Mouse (Mus musculus) stomach, embryonic 16.5 days (tissue): ENCODE data around the gene Trim40. TPM values are rescaled to one million over a fixed set of nuclear protein-coding genes. Genes with fewer than 3 reads are reported as not detected.
A peak's percentile ranks its signal among the peaks of the same experiment; 100 is the strongest.
"Not testable (repeated sequence)": the region's sequence is repeated elsewhere in the genome, so short reads cannot be mapped to it uniquely, and the experiment has no call there.

Source experiments
- ATAC-seq: fragments of 200-750 bp; cut with Nextera tagmentation; 2 replicates; pipeline ENCODE4 v1.8.0; 2017; ENCODE audit warnings: moderate number of reproducible peaks, moderate TSS enrichment; ENCODE audit not compliant: insufficient read depth, low FRiP score
- H3K27ac ChIP-seq: fragments of 300-500 bp; sonication (generic); 2 replicates; pipeline ENCODE4 v1.5.1; 2014; ENCODE audit warnings: low read length
- H3K27me3 ChIP-seq: fragments of 300-500 bp; sonication (generic); 2 replicates; pipeline ENCODE4 v1.6.1; 2014; ENCODE audit warnings: low read length, control low read depth, mixed read lengths; ENCODE audit not compliant: control insufficient read depth, insufficient read depth
- H3K36me3 ChIP-seq: fragments of 300-500 bp; sonication (generic); 2 replicates; pipeline ENCODE4 v1.6.1; 2014; ENCODE audit warnings: low read length; ENCODE audit not compliant: control insufficient read depth, insufficient read depth
- H3K4me1 ChIP-seq: fragments of 300-500 bp; sonication (generic); 2 replicates; pipeline ENCODE4 v1.6.1; 2014; ENCODE audit warnings: low read length, control low read depth, mixed read lengths; ENCODE audit not compliant: control insufficient read depth, insufficient read depth
- H3K4me2 ChIP-seq: fragments of 300-500 bp; sonication (generic); 2 replicates; pipeline ENCODE4 v1.6.1; 2014; ENCODE audit warnings: low read depth, low read length, mixed read lengths
- H3K4me3 ChIP-seq: fragments of 300-500 bp; sonication (generic); replicated peaks from 2 replicates; pipeline ENCODE4 v1.5.1; 2014; ENCODE audit warnings: mild to moderate bottlenecking, low read length
- H3K9ac ChIP-seq: fragments of 300-500 bp; sonication (generic); 2 replicates; pipeline ENCODE4 v1.6.1; 2014; ENCODE audit warnings: low read length
- H3K9me3 ChIP-seq: fragments of 300-500 bp; sonication (generic); replicated peaks from 2 replicates; pipeline ENCODE4 v1.6.1; 2016; ENCODE audit warnings: low read length, control low read depth; ENCODE audit not compliant: control insufficient read depth
- WGBS: fragments of 180-500 bp; shearing (Covaris S2); extraction: QIAGEN DNeasy Blood & Tissue Kit; methylation state at CpG from one replicate; pipeline ENCODE4 v1.1.7; 2014; 5-methylcytosine and 5-hydroxymethylcytosine counted together
- polyA plus RNA-seq: library from polyadenylated mRNA; unstranded; fragments of >200 nt; fragmentation: Nextera tagmentation; extraction: Ambion mirVana; gene quantifications from 2 replicates; pipeline ENCODE4 v1.2.1, GENCODE M21; 2015

Trim40 gene
- polyA plus RNA-seq, 1 experiment from 2014 or later = 0.08 TPM

DNA sequence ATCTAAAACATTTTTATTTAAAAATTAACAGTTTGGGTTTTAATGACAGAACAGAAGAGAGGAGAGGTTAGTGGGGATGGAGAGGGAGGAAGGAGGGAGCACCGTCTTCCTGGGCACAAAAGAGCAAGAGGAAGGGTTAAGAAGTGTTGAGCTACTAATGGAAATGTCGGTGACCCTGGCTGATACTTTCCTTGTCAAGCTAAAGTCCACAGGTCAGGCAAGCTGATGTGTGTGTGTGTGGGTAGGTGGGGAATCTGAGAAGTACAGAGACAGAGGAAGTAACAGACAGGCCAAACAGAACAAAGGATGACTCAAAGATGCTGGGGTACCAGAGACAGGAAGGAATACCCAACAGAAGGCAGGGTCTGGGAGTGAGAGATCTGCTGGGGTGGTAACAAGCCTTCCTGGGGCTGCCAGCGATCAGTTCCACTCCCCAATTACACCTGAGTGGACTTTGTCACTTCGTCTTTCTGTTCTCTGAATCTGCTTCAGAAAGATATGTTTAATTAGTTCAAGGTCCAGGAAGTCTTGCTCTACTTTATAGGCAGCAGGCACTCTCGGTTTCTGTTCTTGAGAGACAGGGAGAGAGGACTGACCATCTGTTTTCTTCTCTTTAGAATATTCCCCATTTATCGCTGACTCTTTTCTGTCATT lies 7.8 kb upstream of the Trim40 start, which contains the start of gene Trim31:
Trim31 (plus strand) TSS at position 567 of the 654 bp plus-strand sequence.
- no peak for ATAC-seq
- Histone ChIP-seq H3K36me3 (no peaks in the 10 kb centered on the region), H3K9ac (no peak within 1 kb of the TSS), H3K4me2 (no peak within 1 kb of the TSS), H3K4me3 (no peak within 1 kb of the TSS), H3K9me3 (no peaks in the 10 kb centered on the region), H3K27ac (peak within 1 kb of the TSS; percentile 50), H3K27me3 (no peaks in the 10 kb centered on the region), H3K4me1 (no peaks in the 10 kb centered on the region)
- WGBS = 54% methylated on average over 6 of the region's 6 CpGs

DNA sequence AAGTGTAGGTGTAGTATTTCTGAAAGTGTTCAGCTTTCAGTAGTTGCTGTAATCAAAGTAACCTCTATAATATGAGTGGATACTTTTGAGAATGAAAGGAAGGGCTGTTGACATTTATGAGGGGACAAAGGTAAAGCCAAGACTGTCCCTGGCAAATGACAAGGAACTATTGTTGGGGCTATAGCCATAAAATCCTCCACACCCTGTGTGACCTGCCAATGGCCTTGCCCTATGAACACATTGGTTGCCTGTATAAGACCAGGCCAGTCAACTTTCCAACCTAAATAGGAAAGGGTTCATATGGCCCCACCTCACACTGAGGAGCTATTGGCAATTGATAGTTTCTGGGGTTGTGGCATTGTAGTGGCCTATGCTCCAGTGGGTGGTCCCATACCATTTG lies 7.1 kb upstream of the Trim40 start:
- H3K27ac ChIP-seq = no peak overlapping the region
- no peak overlapping the region for H3K4me3 ChIP-seq
- H3K36me3 ChIP-seq = no peaks in the 10 kb centered on the region
- H3K27me3 ChIP-seq = no peaks in the 10 kb centered on the region
- no peak overlapping the region for H3K4me2 ChIP-seq
- ATAC-seq = peak; percentile 67; the same call in 1 of the 2 replicates
- no peaks in the 10 kb centered on the region for H3K4me1 ChIP-seq
- no peaks in the 10 kb centered on the region for H3K9me3 ChIP-seq
- H3K9ac ChIP-seq = no peak overlapping the region

DNA sequence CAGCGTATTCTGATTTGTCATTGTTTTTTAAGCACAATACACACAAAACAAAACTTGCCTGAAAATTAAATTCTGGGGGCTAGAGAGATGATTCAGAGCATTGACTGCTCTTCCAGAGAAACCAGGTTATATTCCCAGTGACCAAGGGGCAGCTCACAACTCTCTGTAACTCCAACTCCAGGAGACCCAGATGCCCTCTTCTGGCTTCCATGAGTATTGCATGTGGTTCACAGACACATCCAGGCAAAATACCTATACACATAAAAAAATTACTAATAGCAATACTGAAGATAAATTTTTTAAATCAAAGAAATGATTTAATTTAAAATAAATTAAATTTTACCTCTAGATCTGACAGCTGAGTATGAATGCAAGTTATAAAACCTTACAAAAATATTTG lies 6.7 kb upstream of the Trim40 start:
- Histone ChIP-seq H3K9me3 (no peaks in the 10 kb centered on the region), H3K27me3 (no peaks in the 10 kb centered on the region), H3K9ac (no peak overlapping the region), H3K4me1 (no peaks in the 10 kb centered on the region), H3K36me3 (no peaks in the 10 kb centered on the region), H3K27ac (no peak overlapping the region), H3K4me2 (no peak overlapping the region), H3K4me3 (no peak overlapping the region)
- ATAC-seq = no peak
- WGBS = 76% methylated on average over 1 of the region's 1 CpGs

DNA sequence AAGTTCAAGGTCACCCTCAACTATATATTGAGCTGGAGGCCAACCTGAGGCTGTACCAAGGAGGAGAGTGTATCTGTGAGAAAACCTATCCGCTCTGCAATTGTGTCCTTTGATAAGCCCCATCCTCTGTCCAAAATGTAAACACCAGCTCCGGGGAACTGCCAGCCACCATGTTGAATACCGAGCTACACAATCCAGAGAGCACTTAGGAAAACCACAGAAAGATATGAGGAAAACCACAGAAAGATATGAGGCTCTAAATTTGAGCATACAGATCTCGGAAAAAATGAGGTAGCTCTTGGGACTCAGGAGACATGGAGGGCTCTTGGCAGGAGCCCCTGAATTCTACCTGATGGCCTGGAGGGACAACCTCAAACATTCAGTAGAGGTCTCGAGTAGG lies 3.5 kb upstream of the Trim40 start:
- no peak for ATAC-seq
- Histone ChIP-seq H3K27me3 (no peaks in the 10 kb centered on the region), H3K4me3 (no peak overlapping the region), H3K4me2 (no peak overlapping the region), H3K27ac (no peak overlapping the region), H3K9me3 (no peaks in the 10 kb centered on the region), H3K9ac (no peak overlapping the region), H3K4me1 (no peaks in the 10 kb centered on the region), H3K36me3 (no peaks in the 10 kb centered on the region)
- 48% methylated on average over 5 of the region's 5 CpGs for WGBS

DNA sequence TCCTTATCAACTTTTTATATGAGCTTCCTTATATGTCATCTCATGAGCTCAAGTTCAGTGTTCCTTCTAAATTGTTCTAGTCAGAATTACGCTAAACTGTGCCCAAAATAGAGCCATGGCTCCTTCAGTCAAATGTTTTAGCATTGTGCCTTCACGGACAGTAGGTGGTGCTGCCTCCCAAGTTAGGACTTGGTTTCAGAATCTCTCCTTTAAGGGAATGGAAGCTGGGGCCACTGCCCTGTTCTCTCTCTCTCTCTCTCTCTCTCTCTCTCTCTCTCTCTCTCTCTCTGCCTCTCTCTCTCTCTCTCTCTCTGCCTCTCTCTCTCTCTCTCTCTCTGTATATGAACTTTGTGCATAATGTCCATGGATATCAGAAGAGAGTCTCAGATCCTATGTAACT lies 2.4 kb upstream of the Trim40 start:
- no peak overlapping the region for H3K27ac ChIP-seq
- H3K9ac ChIP-seq = no peak overlapping the region
- no peak overlapping the region for H3K4me2 ChIP-seq
- no peaks in the 10 kb centered on the region for H3K27me3 ChIP-seq
- H3K4me3 ChIP-seq = no peak overlapping the region
- no peaks in the 10 kb centered on the region for H3K9me3 ChIP-seq
- H3K4me1 ChIP-seq = no peaks in the 10 kb centered on the region
- no peaks in the 10 kb centered on the region for H3K36me3 ChIP-seq
- ATAC-seq = no peak
- WGBS = 8% methylated on average over 2 of the region's 2 CpGs

DNA sequence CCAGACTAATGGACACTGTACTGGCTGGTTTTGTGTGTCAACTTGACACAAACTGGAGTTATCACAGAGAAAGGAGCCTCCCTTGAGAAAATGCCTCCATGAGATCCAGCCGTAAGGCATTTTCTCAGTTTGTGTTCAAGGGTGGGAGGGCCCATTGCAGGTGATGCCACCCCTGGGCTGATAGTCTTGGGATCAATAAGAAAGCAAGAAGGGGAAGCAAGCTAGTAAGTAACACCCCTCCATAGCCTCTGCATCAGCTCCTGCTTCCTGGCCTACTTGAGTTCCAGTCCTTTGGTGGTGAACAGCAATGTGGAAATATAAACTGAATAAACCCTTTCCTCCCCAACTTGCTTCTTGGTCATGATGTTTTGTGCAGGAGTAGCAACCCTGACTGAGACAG lies 1.6 kb upstream of the Trim40 start:
- H3K27me3 ChIP-seq, H3K4me3 ChIP-seq, H3K4me1 ChIP-seq, H3K27ac ChIP-seq, ATAC-seq, H3K36me3 ChIP-seq, H3K4me2 ChIP-seq, H3K9me3 ChIP-seq, H3K9ac ChIP-seq: not testable (repeated sequence)
- WGBS = 81% methylated on average over 1 of the region's 1 CpGs

DNA sequence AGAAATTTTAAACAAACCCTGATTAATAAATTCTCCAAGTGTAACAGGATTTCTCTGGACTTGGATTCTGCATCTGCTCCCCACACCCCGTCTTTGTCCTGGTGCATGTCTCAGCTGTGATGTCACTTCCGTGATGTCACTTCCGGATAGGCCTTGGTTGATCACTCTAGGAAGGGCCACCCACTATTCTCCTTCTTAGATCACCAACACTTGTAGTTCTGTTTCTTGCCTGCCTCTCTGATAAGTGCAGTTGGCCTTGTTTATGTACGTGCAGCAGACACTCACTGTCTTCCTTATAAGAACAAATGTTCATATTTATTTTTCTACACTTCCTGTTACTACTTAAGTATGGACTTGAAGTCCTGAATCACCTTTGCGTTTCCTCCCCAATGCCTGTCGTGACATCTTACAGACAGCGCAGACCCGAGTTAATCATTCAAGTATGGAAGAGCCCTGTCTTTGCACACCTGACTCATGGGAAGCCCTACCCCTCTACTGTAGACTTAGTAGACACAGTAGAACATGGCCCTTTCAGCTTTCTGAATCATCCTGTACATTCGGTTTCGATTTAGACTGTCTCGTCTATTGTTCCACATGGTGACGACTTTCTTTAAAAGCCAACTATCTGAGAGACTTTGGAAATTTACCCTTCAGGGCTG lies 4.7 kb downstream of the Trim40 start:
- H3K9me3 ChIP-seq = no peaks in the 10 kb centered on the region
- H3K27me3 ChIP-seq = no peaks in the 10 kb centered on the region
- H3K4me1 ChIP-seq = no peaks in the 10 kb centered on the region
- no peaks in the 10 kb centered on the region for H3K36me3 ChIP-seq
- no peak overlapping the region for H3K4me3 ChIP-seq
- no peak overlapping the region for H3K4me2 ChIP-seq
- 88% methylated on average over 12 of the region's 12 CpGs for WGBS
- no peak overlapping the region for H3K9ac ChIP-seq
- no peak overlapping the region for H3K27ac ChIP-seq
- peak; percentile 25; the same call in 1 of the 2 replicates for ATAC-seq

DNA sequence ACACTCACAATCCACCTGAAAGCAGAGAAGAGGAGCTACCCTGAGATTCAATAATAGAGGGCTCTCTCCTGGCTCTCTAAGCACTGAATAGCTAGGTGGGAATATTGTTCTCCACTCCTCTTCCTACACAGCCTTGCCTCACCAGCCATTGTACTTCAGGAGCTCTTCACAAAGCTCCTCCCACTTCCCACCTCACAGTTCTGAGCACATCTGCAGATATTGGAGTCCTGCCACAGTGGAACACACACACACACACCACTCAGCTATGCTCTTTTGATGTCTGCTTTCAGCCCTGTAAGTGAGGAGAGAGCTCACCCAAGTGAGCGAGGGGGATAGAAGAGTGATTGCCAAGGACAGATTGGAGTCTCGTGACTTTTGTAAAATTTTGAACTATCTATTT lies 6.6 kb downstream of the Trim40 start:
- no peaks in the 10 kb centered on the region for H3K36me3 ChIP-seq
- no peak overlapping the region for H3K27ac ChIP-seq
- H3K27me3 ChIP-seq = no peaks in the 10 kb centered on the region
- no peak overlapping the region for H3K4me3 ChIP-seq
- H3K9me3 ChIP-seq = no peaks in the 10 kb centered on the region
- no peak overlapping the region for H3K9ac ChIP-seq
- no peaks in the 10 kb centered on the region for H3K4me1 ChIP-seq
- H3K4me2 ChIP-seq = no peak overlapping the region
- 57% methylated on average over 2 of the region's 2 CpGs for WGBS
- no peak for ATAC-seq

DNA sequence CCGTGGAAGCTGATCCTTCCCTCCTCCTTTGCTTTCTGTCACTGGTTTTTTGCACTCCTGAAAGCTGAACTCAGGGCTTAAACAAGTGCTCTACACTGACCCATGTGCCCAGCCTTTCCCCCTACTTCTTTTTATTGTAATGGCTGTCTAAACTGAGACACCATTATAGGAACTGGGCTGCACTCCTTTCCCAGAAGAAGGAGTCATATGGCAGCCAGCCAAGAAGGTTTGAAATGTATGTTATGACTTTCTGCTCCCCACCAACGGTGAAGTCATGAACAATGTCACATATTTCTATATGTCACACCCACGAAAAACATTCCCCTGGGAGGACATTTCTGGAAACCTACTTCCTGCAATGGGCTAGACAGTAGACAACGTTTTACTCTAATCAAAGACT lies 15.3 kb downstream of the Trim40 start:
- Histone ChIP-seq H3K36me3 (no peaks in the 10 kb centered on the region), H3K9me3 (no peaks in the 10 kb centered on the region), H3K27ac (no peak overlapping the region), H3K27me3 (no peaks in the 10 kb centered on the region), H3K9ac (no peak overlapping the region), H3K4me3 (no peak overlapping the region), H3K4me2 (no peak overlapping the region), H3K4me1 (no peaks in the 10 kb centered on the region; the same call in 1 of the 2 replicates)
- WGBS = 28% methylated on average over 4 of the region's 4 CpGs
- ATAC-seq = no peak
